Mouse (Mus musculus) skeletal muscle tissue, adult 2 months (tissue): ENCODE data around the gene D10Jhu81e.

ENCODE experiments used
- DNase-seq: peaks from one replicate; pipeline ENCODE4 v3.0.0-alpha.2; 2012; ENCODE audit warnings: low read depth, low spot score

Gene D10Jhu81e

GRCm38 (mm10) chr10:78163923-78164322 lies 5.7 kb downstream of the D10Jhu81e start:
- DNase-seq, result peak; percentile 60

GRCm38 (mm10) chr10:78163241-78163640 lies 6.3 kb downstream of the D10Jhu81e start:
- no peak for DNase-seq

- no peak for DNase-seq
Observed at GRCm38 (mm10) chr10:78162646-78163045, 6.9 kb downstream of the D10Jhu81e start.

- DNase-seq, result no peak
Observed at GRCm38 (mm10) chr10:78161096-78161495, 8.5 kb downstream of the D10Jhu81e start.

GRCm38 (mm10) chr10:78160369-78161095 lies 9.1 kb downstream of the D10Jhu81e start:
- DNase-seq, result no peak

GRCm38 (mm10) chr10:78159906-78160305 lies 9.7 kb downstream of the D10Jhu81e start:
- peak; percentile 90 for DNase-seq

- DNase-seq, result no peak
Observed at GRCm38 (mm10) chr10:78159252-78159878, 10.2 kb downstream of the D10Jhu81e start.

GRCm38 (mm10) chr10:78158041-78158440 lies 11.5 kb downstream of the D10Jhu81e start:
- DNase-seq, result no peak

GRCm38 (mm10) chr10:78156926-78157325 lies 12.7 kb downstream of the D10Jhu81e start:
- no peak for DNase-seq

- no peak for DNase-seq
Observed at GRCm38 (mm10) chr10:78148834-78149766, 20.5 kb downstream of the D10Jhu81e start.

GRCm38 (mm10) chr10:78147908-78148441 lies 21.6 kb downstream of the D10Jhu81e start:
- DNase-seq, result no peak

GRCm38 (mm10) chr10:78143727-78144505 lies 25.7 kb downstream of the D10Jhu81e start:
- DNase-seq, result no peak

- DNase-seq, result no peak
Observed at GRCm38 (mm10) chr10:78140843-78141242, 28.7 kb downstream of the D10Jhu81e start.

- DNase-seq, result no peak
Observed at GRCm38 (mm10) chr10:78140251-78140600, 29.4 kb downstream of the D10Jhu81e start.

- no peak for DNase-seq
Observed at GRCm38 (mm10) chr10:78139572-78140250, 29.9 kb downstream of the D10Jhu81e start.

- no peak for DNase-seq
Observed at GRCm38 (mm10) chr10:78138812-78139523, 30.6 kb downstream of the D10Jhu81e start.

- no peak for DNase-seq
Observed at GRCm38 (mm10) chr10:78137191-78137590, 32.4 kb downstream of the D10Jhu81e start.

- DNase-seq, result no peak
Observed at GRCm38 (mm10) chr10:78135947-78136346, 33.6 kb downstream of the D10Jhu81e start.

GRCm38 (mm10) chr10:78134975-78135798 lies 34.4 kb downstream of the D10Jhu81e start:
- DNase-seq, result no peak
